Mouse (Mus musculus): ENCODE measurements around the gene Slfn2. TPM values are rescaled to one million over a fixed set of nuclear protein-coding genes. Genes with fewer than 3 reads are reported as not detected.

Gene Slfn2
- total and polyA plus RNA-seq, 2 experiments from 2014 or later = 5.2 TPM

DNA sequence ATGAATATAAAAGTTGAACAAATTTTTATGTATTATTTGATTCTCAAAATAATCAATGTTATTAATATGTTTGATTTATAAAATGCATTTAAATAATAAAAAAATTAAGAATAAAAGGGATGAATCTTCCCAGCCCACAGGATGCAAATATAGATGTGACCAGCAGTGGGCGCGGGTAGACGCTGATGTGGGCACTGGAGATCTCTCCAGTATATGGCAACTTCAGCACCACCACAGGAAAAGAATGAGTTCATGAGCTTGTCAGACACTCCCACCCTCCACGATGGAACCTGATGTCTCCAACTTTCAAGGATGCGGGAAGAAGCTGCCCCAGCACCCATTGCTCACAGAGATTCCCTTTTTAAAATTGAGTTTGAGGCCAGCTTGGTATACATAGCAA is 7.0 kb upstream of the Slfn2 start:
- H3K9ac ChIP-seq (replicated peaks; ENCODE audit: low read depth, low read length) = no peak overlapping the region
- H3K27ac ChIP-seq (ENCODE audit: low read depth) = no peak overlapping the region
- no peaks in the 10 kb centered on the region for H3K36me3 ChIP-seq (replicated peaks; ENCODE audit: control insufficient read depth, insufficient read depth, low read length)
- no peak overlapping the region for H3K4me2 ChIP-seq (ENCODE audit: low read depth, low read length)
- TF ChIP-seq CTCF (IDR thresholded peaks at IDR 0.05; ENCODE audit: low read depth) (peak; percentile 79), EP300 (IDR thresholded peaks at IDR 0.05; ENCODE audit: low read depth) (no peak)
- H3K4me1 ChIP-seq (ENCODE audit: control insufficient read depth, insufficient read depth) = no peaks in the 10 kb centered on the region
- no peaks in the 10 kb centered on the region for H3K9me3 ChIP-seq (replicated peaks; ENCODE audit: control insufficient read depth, low read length)
- ATAC-seq (ENCODE audit: insufficient read depth, low read depth) = no peak
- H3K27me3 ChIP-seq (ENCODE audit: control insufficient read depth, insufficient read depth, low read length) = no peaks in the 10 kb centered on the region
- 2% methylated on average over 5 of the region's 5 CpGs for WGBS
- no peak overlapping the region for H3K4me3 ChIP-seq (ENCODE audit: low read depth, low read length)
- DNase-seq (ENCODE audit: low spot score) = peak; percentile 63

DNA sequence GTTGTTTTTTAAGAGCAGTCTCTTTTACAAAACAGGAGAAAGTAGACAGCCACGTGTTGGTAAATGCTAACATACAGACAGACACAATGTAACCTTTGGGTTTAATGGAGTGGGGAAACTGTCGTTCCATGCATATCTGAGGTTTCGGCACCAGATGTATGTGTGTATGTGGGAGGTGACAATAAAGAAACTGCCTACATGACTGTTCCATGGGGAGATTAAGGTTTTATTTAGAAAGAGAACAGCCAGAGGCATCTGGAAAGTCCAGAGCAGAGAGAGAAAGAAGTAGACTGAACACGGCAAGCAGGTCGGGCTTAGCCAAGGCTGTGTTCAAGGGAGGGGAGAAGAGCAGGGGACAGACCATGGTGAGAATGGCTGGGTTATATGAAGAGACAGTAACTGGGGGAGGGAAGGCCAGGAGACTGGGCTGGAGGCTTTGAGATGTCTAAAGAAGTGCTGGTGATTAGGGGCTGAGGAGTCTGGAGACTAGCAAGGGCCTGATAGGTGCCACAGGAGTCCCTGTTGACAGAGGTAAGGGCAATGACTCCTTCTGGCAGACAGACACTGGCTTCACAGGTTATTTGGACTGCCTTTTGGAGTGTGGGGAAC is 4.4 kb upstream of the Slfn2 start:
- WGBS = 52% methylated on average over 5 of the region's 5 CpGs
- 0 out of 2 replicates have a peak, but pooled peaks cover 4% of the 10 kb centered on the region for H3K4me1 ChIP-seq (ENCODE audit: control insufficient read depth, insufficient read depth)

DNA sequence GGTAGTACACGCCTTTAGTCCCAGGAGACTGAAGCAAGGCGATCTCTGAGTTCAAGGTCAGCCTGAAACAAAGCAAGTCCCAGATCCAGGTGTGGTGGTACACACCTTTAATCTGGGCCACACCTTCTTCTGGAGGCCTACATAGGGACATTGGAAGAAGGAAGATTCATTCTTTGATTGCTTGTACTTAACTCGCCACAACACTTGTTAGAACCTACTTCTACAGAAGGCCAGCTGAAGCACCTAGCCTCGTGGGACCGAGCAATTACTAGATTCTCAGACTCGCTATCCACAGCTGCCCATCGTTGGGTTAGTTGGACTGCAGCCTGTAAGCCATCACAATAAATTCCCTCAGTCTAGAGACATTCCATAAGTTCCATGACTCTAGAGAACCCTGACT is 3.1 kb upstream of the Slfn2 start:
- no peak overlapping the region for H3K4me2 ChIP-seq (ENCODE audit: low read depth, low read length)
- H3K27me3 ChIP-seq (ENCODE audit: control insufficient read depth, insufficient read depth, low read length) = no peaks in the 10 kb centered on the region
- 75% methylated on average over 7 of the region's 7 CpGs for WGBS
- TF ChIP-seq EP300 (IDR thresholded peaks at IDR 0.05; ENCODE audit: low read depth) (no peak), CTCF (IDR thresholded peaks at IDR 0.05; ENCODE audit: low read depth) (no peak)
- no peak overlapping the region for H3K4me3 ChIP-seq (ENCODE audit: low read depth, low read length)
- H3K9ac ChIP-seq (replicated peaks; ENCODE audit: low read depth, low read length) = no peak overlapping the region
- no peak overlapping the region for H3K27ac ChIP-seq (ENCODE audit: low read depth)
- DNase-seq (ENCODE audit: low spot score) = no peak
- 0 out of 2 replicates have a peak, but pooled peaks cover 4% of the 10 kb centered on the region for H3K4me1 ChIP-seq (ENCODE audit: control insufficient read depth, insufficient read depth)
- ATAC-seq (ENCODE audit: insufficient read depth, low read depth) = no peak
- no peaks in the 10 kb centered on the region for H3K9me3 ChIP-seq (replicated peaks; ENCODE audit: control insufficient read depth, low read length)
- no peaks in the 10 kb centered on the region for H3K36me3 ChIP-seq (replicated peaks; ENCODE audit: control insufficient read depth, insufficient read depth, low read length)

More for the DNA sequence above, 4.4 kb upstream of the Slfn2 start:
- Histone ChIP-seq H3K9ac (replicated peaks; ENCODE audit: low read depth, low read length) (no peak overlapping the region), H3K36me3 (replicated peaks; ENCODE audit: control insufficient read depth, insufficient read depth, low read length) (no peaks in the 10 kb centered on the region), H3K4me2 (ENCODE audit: low read depth, low read length) (no peak overlapping the region), H3K27me3 (ENCODE audit: control insufficient read depth, insufficient read depth, low read length) (no peaks in the 10 kb centered on the region), H3K4me3 (ENCODE audit: low read depth, low read length) (no peak overlapping the region), H3K9me3 (replicated peaks; ENCODE audit: control insufficient read depth, low read length) (no peaks in the 10 kb centered on the region), H3K27ac (ENCODE audit: low read depth) (no peak overlapping the region)
- ATAC-seq (ENCODE audit: insufficient read depth, low read depth) (no peak), DNase-seq (ENCODE audit: low spot score) (no peak)
- TF ChIP-seq EP300 (IDR thresholded peaks at IDR 0.05; ENCODE audit: low read depth) = no peak
- TF ChIP-seq CTCF (IDR thresholded peaks at IDR 0.05; ENCODE audit: low read depth) = no peak

DNA sequence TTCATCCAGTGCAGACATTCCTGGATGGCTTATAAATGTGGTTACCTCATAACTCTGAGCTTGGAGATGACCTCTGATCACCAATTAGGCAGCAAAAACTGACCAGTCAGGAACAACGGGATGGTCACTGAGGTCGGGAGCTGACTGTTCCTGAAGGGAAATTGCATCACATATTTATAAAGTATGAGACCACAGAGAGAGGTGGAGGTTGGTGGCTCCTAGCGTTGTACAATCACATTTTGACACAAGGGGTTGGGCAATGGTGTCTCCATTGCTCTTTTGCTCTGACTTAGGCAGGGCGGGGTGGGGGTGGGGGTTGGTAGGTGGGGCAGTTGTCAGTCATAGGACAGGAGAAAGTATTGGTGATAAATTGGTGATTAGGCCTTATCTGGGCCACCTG is 1.8 kb upstream of the Slfn2 start:
- DNase-seq (ENCODE audit: low spot score) (no peak), ATAC-seq (ENCODE audit: insufficient read depth, low read depth) (no peak)
- no peaks in the 10 kb centered on the region for H3K36me3 ChIP-seq (replicated peaks; ENCODE audit: control insufficient read depth, insufficient read depth, low read length)
- H3K9me3 ChIP-seq (replicated peaks; ENCODE audit: control insufficient read depth, low read length) = no peaks in the 10 kb centered on the region
- H3K27me3 ChIP-seq (ENCODE audit: control insufficient read depth, insufficient read depth, low read length) = no peaks in the 10 kb centered on the region
- no peak overlapping the region for H3K4me2 ChIP-seq (ENCODE audit: low read depth, low read length)
- TF ChIP-seq EP300 (IDR thresholded peaks at IDR 0.05; ENCODE audit: low read depth) = no peak
- peaks cover 10% of the 10 kb centered on the region; the same call in 1 of the 2 replicates for H3K4me1 ChIP-seq (ENCODE audit: control insufficient read depth, insufficient read depth)
- no peak overlapping the region for H3K27ac ChIP-seq (ENCODE audit: low read depth)
- no peak overlapping the region for H3K9ac ChIP-seq (replicated peaks; ENCODE audit: low read depth, low read length)
- WGBS = 65% methylated on average over 4 of the region's 4 CpGs
- H3K4me3 ChIP-seq (ENCODE audit: low read depth, low read length) = no peak overlapping the region

DNA sequence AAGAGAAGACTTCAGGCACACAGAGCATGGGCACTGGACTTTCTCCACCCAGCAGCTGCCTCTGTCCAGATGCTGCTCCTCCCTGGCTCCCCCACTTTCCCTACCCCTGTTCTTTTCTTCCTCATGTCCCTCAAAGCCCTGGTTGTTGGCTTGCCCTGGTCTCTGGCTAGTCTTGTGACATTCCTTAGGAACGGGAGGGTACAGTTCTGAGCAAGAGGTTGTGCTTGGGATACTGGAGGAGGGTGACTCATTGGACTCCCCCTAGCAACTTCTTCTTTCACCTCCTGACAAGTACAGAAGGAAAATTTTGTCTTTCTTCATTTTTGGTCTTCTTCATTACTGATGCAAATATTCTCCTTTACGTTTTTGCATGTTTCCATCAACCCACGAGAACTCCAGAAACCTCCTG is 967 bp upstream of the Slfn2 start:
- 38% methylated on average over 3 of the region's 3 CpGs for whole genome bisulfite sequencing
- ATAC-seq (ENCODE audit: insufficient read depth, low read depth) = no peak

More for the DNA sequence above, 967 bp upstream of the Slfn2 start:
- H3K4me1 ChIP-seq (ENCODE audit: control insufficient read depth, insufficient read depth) = peaks cover 10% of the 10 kb centered on the region; the same call in 1 of the 2 replicates
- no peak overlapping the region for H3K27ac ChIP-seq (ENCODE audit: low read depth)
- no peaks in the 10 kb centered on the region for H3K9me3 ChIP-seq (replicated peaks; ENCODE audit: control insufficient read depth, low read length)
- TF ChIP-seq CTCF (IDR thresholded peaks at IDR 0.05; ENCODE audit: low read depth) (no peak), EP300 (IDR thresholded peaks at IDR 0.05; ENCODE audit: low read depth) (no peak)
- H3K4me2 ChIP-seq (ENCODE audit: low read depth, low read length) = no peak overlapping the region
- H3K36me3 ChIP-seq (replicated peaks; ENCODE audit: control insufficient read depth, insufficient read depth, low read length) = no peaks in the 10 kb centered on the region
- H3K27me3 ChIP-seq (ENCODE audit: control insufficient read depth, insufficient read depth, low read length) = no peaks in the 10 kb centered on the region
- DNase-seq (ENCODE audit: low spot score) = no peak
- no peak overlapping the region for H3K9ac ChIP-seq (replicated peaks; ENCODE audit: low read depth, low read length)
- no peak overlapping the region for H3K4me3 ChIP-seq (ENCODE audit: low read depth, low read length)
